Mouse (Mus musculus) frontal cortex, adult 2 months (tissue): Measurements from ENCODE around the gene Mettl6. TPM values are rescaled to one million over a fixed set of nuclear protein-coding genes. Genes with fewer than 3 reads are reported as not detected.

Source experiments
- DNase-seq, 2 experiments: peaks; one replicate each; pipeline ENCODE4 v3.0.0; 2022; ENCODE audit warnings: low spot score in 1 of 2; ENCODE audit errors: extremely low spot score in 1 of 2
- polyA plus RNA-seq: library from polyadenylated mRNA; depleted of rRNA; stranded (reverse); fragments of >200 nt; gene quantifications from 2 replicates; pipeline ENCODE4 v1.2.3, GENCODE M21; 2012; rRNA removed

Gene Mettl6
- 19.6 and 20.3 TPM in 2 replicates for polyA plus RNA-seq

GRCm38 (mm10) chr14:31494975-31495455, at the start of gene Mettl6:
Gene Mettl6, minus strand, starts transcription at chr14:31495040.
- peak; percentile 75 to 94 for DNase-seq

GRCm38 (mm10) chr14:31543885-31544442, 49.1 kb upstream of the Mettl6 start:
- DNase-seq: no peak

- no peak for DNase-seq
These were observed 42.5 kb upstream of the Mettl6 start for GRCm38 (mm10) chr14:31537298-31537697.

- no peak for DNase-seq
These were observed 37.8 kb upstream of the Mettl6 start for GRCm38 (mm10) chr14:31532656-31533055.

GRCm38 (mm10) chr14:31531506-31532148, 36.8 kb upstream of the Mettl6 start:
- no peak for DNase-seq

GRCm38 (mm10) chr14:31530847-31531246, 36.0 kb upstream of the Mettl6 start:
- no peak for DNase-seq

GRCm38 (mm10) chr14:31525040-31525810, 30.4 kb upstream of the Mettl6 start:
- no peak for DNase-seq

- no peak for DNase-seq
These were observed 26.5 kb upstream of the Mettl6 start for GRCm38 (mm10) chr14:31521318-31521717.

- DNase-seq: peak in 1 of 2 experiments; percentile 36
These were observed 24.3 kb upstream of the Mettl6 start for GRCm38 (mm10) chr14:31519165-31519564.

GRCm38 (mm10) chr14:31515895-31516294, 21.1 kb upstream of the Mettl6 start:
- no peak for DNase-seq

GRCm38 (mm10) chr14:31510322-31510721, 15.5 kb upstream of the Mettl6 start:
- no peak for DNase-seq

GRCm38 (mm10) chr14:31509911-31510310, 15.1 kb upstream of the Mettl6 start:
- DNase-seq: no peak

GRCm38 (mm10) chr14:31506456-31506855, 11.6 kb upstream of the Mettl6 start:
- no peak for DNase-seq

- DNase-seq: no peak
These were observed 8.6 kb upstream of the Mettl6 start for GRCm38 (mm10) chr14:31503406-31503805.

GRCm38 (mm10) chr14:31499526-31499925, 4.7 kb upstream of the Mettl6 start:
- DNase-seq: no peak

- no peak for DNase-seq
These were observed 1.4 kb upstream of the Mettl6 start for GRCm38 (mm10) chr14:31496241-31496646.

GRCm38 (mm10) chr14:31495538-31495937, 698 bp upstream of the Mettl6 start:
- DNase-seq: no peak

GRCm38 (mm10) chr14:31494349-31494974, 378 bp downstream of the Mettl6 start, which contains the start of gene Eaf1:
Gene Eaf1, plus strand, starts transcription at chr14:31494399.
- DNase-seq: no peak

GRCm38 (mm10) chr14:31493901-31494300, 939 bp downstream of the Mettl6 start:
- DNase-seq: no peak

GRCm38 (mm10) chr14:31488055-31488454, 6.8 kb downstream of the Mettl6 start:
- DNase-seq: no peak

- no peak for DNase-seq
These were observed 8.4 kb downstream of the Mettl6 start for GRCm38 (mm10) chr14:31486465-31486864.
